Mouse (Mus musculus): ENCODE measurements around the gene Slc9a1. TPM values are rescaled to one million over a fixed set of nuclear protein-coding genes. Genes with fewer than 3 reads are reported as not detected.

Slc9a1 gene
- polyA plus RNA-seq, 1 experiment from 2014 or later, result 5.6 TPM

DNA sequence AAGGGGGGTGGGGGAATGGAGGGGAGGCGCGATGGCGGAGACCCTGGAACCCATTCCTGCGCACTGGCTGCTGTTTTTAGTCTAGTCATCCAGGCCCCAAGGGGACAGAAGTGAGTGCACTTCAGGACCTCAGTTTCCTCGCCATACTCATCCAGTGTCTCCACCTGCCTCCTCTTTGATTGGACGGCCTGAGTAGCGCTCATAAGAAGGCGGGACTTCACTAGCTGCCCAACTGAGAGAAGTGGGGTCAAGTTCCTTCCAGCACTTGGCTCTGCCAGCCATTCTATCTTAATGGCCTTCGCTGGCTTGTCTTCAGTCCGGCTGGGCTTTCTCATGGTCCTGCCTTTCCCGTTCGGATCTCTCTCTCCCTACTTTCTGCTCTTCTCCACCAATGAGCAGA is 99.6 kb downstream of the Slc9a1 start:
- peaks cover 3% of the 10 kb centered on the region; the same call in 1 of the 2 replicates for H3K9me3 ChIP-seq (ENCODE audit: control insufficient read depth, low read length)
- no peak for ATAC-seq (ENCODE audit: low FRiP score)
- no peak overlapping the region for H3K4me2 ChIP-seq
- no peaks in the 10 kb centered on the region for H3K36me3 ChIP-seq (ENCODE audit: control insufficient read depth, insufficient read depth, low read length)
- peaks cover 4% of the 10 kb centered on the region for H3K4me1 ChIP-seq (ENCODE audit: control insufficient read depth, insufficient read depth, low read length)
- WGBS, result 17% methylated on average over 12 of the region's 12 CpGs
- H3K4me3 ChIP-seq (ENCODE audit: low read depth, low read length), result no peak overlapping the region
- peaks cover 10% of the 10 kb centered on the region for H3K27me3 ChIP-seq (ENCODE audit: control insufficient read depth, insufficient read depth, low read length)
- no peak overlapping the region for H3K27ac ChIP-seq (ENCODE audit: low read depth, low read length)
- DNase-seq (ENCODE audit: low spot score, missing footprints), result peak; percentile 85
- H3K9ac ChIP-seq (ENCODE audit: low read length), result no peak overlapping the region

DNA sequence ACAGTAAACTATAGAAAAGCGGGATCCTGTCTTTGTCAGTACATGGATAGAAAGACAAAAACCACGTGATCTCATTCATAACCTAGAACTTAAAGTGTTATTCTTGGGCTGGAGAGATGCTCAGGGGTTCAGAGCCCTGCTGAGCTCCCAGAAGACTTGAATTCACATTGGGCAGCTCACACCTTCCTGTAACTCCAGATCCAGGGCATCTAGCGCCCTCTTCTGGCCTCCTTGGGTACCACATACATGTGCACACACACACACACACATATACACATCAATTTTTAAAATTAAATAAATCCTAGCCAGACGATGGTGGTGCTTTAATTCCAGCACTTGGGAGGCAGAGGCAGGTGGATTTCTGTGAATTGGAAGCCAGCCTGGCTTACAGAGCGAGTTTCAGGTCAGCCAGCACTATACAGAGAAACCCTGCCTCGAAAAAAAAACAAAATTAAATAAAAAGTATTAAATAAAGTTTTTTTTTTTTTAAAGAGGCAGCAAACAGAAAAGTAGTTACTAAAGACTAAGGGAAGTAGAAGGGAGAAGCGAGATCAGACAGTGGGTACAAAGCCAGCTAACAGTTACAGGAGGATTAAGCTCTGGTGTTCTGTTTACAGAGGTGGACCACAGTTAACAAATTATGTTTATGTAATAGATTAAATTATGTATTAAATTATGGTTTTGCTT is 101.8 kb downstream of the Slc9a1 start:
- Histone ChIP-seq H3K36me3 (ENCODE audit: control insufficient read depth, insufficient read depth, low read length) (no peaks in the 10 kb centered on the region), H3K9ac (ENCODE audit: low read length) (no peak overlapping the region), H3K27ac (ENCODE audit: low read depth, low read length) (no peak overlapping the region), H3K4me1 (ENCODE audit: control insufficient read depth, insufficient read depth, low read length) (peaks cover 4% of the 10 kb centered on the region), H3K4me3 (ENCODE audit: low read depth, low read length) (no peak overlapping the region), H3K9me3 (ENCODE audit: control insufficient read depth, low read length) (peaks cover 3% of the 10 kb centered on the region; the same call in 1 of the 2 replicates), H3K4me2 (no peak overlapping the region), H3K27me3 (ENCODE audit: control insufficient read depth, insufficient read depth, low read length) (peaks cover 10% of the 10 kb centered on the region)
- DNase-seq (ENCODE audit: low spot score, missing footprints) (no peak), ATAC-seq (ENCODE audit: low FRiP score) (no peak)
- WGBS, result 80% methylated on average over 7 of the region's 7 CpGs

Small RNA genes within 50 kb of the gene (microRNA-seq; reads per million reads assigned to microRNA genes)
- 2.8 reads per million, percentile 12 among the genes with 10 or more reads in this experiment for gene Mir5122

Other genes starting within 250 kb of the Slc9a1 start
- gene Wasf2, start 239.2 kb upstream of the Slc9a1 start, polyA plus RNA-seq (2014; fragmentation: Nextera tagmentation; extraction: Ambion mirVana), result 38.3 and 40.1 TPM in 2 replicates
- gene Cd164l2, start 157.6 kb upstream of the Slc9a1 start, polyA plus RNA-seq (2014; fragmentation: Nextera tagmentation; extraction: Ambion mirVana), result 0.23 and 0.47 TPM in 2 replicates
- gene Gpr3, start 157.2 kb upstream of the Slc9a1 start, polyA plus RNA-seq (2014; fragmentation: Nextera tagmentation; extraction: Ambion mirVana), result 0.10 and 0.55 TPM in 2 replicates
- gene Map3k6, start 128.9 kb upstream of the Slc9a1 start, polyA plus RNA-seq (2014; fragmentation: Nextera tagmentation; extraction: Ambion mirVana), result 1.3 and 2.0 TPM in 2 replicates
- gene Sytl1, start 106.6 kb upstream of the Slc9a1 start, polyA plus RNA-seq (2014; fragmentation: Nextera tagmentation; extraction: Ambion mirVana), result 0.37 and 0.83 TPM in 2 replicates
- 71.2 and 82.0 TPM in 2 replicates for gene Tmem222, start 91.9 kb upstream of the Slc9a1 start, polyA plus RNA-seq (2014; fragmentation: Nextera tagmentation; extraction: Ambion mirVana)
- gene Wdtc1, start 16.2 kb upstream of the Slc9a1 start, polyA plus RNA-seq (2014; fragmentation: Nextera tagmentation; extraction: Ambion mirVana), result 21.0 and 22.2 TPM in 2 replicates
- gene Tent5b, start 110.4 kb downstream of the Slc9a1 start, polyA plus RNA-seq (2014; fragmentation: Nextera tagmentation; extraction: Ambion mirVana), result 0.22 and 0.53 TPM in 2 replicates
- gene Trnp1, start 128.8 kb downstream of the Slc9a1 start, polyA plus RNA-seq (2014; fragmentation: Nextera tagmentation; extraction: Ambion mirVana), result 1.5 TPM in 2 replicates
- 0.15 and 0.51 TPM in 2 replicates for gene Kdf1, start 149.3 kb downstream of the Slc9a1 start, polyA plus RNA-seq (2014; fragmentation: Nextera tagmentation; extraction: Ambion mirVana)
- 330 and 336 TPM in 2 replicates for gene Nudc, start 176.3 kb downstream of the Slc9a1 start, polyA plus RNA-seq (2014; fragmentation: Nextera tagmentation; extraction: Ambion mirVana)
- not detected in 2 replicates for gene Nr0b2, start 183.7 kb downstream of the Slc9a1 start, polyA plus RNA-seq (2014; fragmentation: Nextera tagmentation; extraction: Ambion mirVana)
- 6.8 and 7.8 TPM in 2 replicates for gene Gpatch3, start 205.0 kb downstream of the Slc9a1 start, polyA plus RNA-seq (2014; fragmentation: Nextera tagmentation; extraction: Ambion mirVana)
- gene Gpn2, start 214.7 kb downstream of the Slc9a1 start, polyA plus RNA-seq (2014; fragmentation: Nextera tagmentation; extraction: Ambion mirVana), result 24.2 and 28.6 TPM in 2 replicates
- 6.0 and 7.8 TPM in 2 replicates for gene Sfn, start 232.5 kb downstream of the Slc9a1 start, polyA plus RNA-seq (2014; fragmentation: Nextera tagmentation; extraction: Ambion mirVana)